Mouse (Mus musculus) liver, embryonic 12.5 days (tissue): Measurements from ENCODE around the gene Hvcn1. TPM values are rescaled to one million over a fixed set of nuclear protein-coding genes. Genes with fewer than 3 reads are reported as not detected.

Source experiments
- polyA plus RNA-seq: library from polyadenylated mRNA; unstranded; fragments of >200 nt; fragmentation: Nextera tagmentation; extraction: Ambion mirVana; gene quantifications from 2 replicates; pipeline ENCODE4 v1.2.1, GENCODE M21; 2016

Gene Hvcn1
- polyA plus RNA-seq, 1 experiment from 2014 or later, result 2.1 TPM

Other genes with a start within 250 kb of the Hvcn1 start
- gene Cux2, start 156.7 kb upstream of the Hvcn1 start, polyA plus RNA-seq, result 2.5 and 2.7 TPM in 2 replicates
- 0.35 and 2.5 TPM in 2 replicates for gene Myl2, start 105.9 kb upstream of the Hvcn1 start, polyA plus RNA-seq
- gene Ccdc63, start 66.0 kb upstream of the Hvcn1 start, polyA plus RNA-seq, result not detected in 2 replicates
- gene Ppp1cc, start 48.5 kb upstream of the Hvcn1 start, polyA plus RNA-seq, result 228 and 229 TPM in 2 replicates
- 1.2 and 1.7 TPM in 2 replicates for gene Tctn1, start 57.7 kb downstream of the Hvcn1 start, polyA plus RNA-seq
- 6.1 and 6.8 TPM in 2 replicates for gene Pptc7, start 77.6 kb downstream of the Hvcn1 start, polyA plus RNA-seq
- gene Rad9b, start 147.4 kb downstream of the Hvcn1 start, polyA plus RNA-seq, result 4.7 and 6.1 TPM in 2 replicates
- gene Vps29, start 147.6 kb downstream of the Hvcn1 start, polyA plus RNA-seq, result 133 and 137 TPM in 2 replicates
- 80.3 and 85.1 TPM in 2 replicates for gene Gpn3, start 165.1 kb downstream of the Hvcn1 start, polyA plus RNA-seq
- 29.6 and 31.6 TPM in 2 replicates for gene Fam216a, start 165.6 kb downstream of the Hvcn1 start, polyA plus RNA-seq
- gene Arpc3, start 185.1 kb downstream of the Hvcn1 start, polyA plus RNA-seq, result 101 and 103 TPM in 2 replicates
- 23.3 and 23.9 TPM in 2 replicates for gene Anapc7, start 214.9 kb downstream of the Hvcn1 start, polyA plus RNA-seq